Mouse (Mus musculus): ENCODE results near the gene Oog1.
"Not testable (repeated sequence)": the region's sequence is repeated elsewhere in the genome, so short reads cannot be mapped to it uniquely, and the experiment has no call there.

Oog1 gene

GRCm38 (mm10) chr12:87602388-87602787 is at the start of gene Oog1:
Gene Oog1, plus strand, starts transcription at chr12:87602688.
- CTCF ChIA-PET, POLR2A ChIA-PET: not testable (repeated sequence)

- CTCF ChIA-PET = interaction anchor here in 1 of 4 experiments (0.7 kb wide), 1 partner anchor 513 kb away, joined by 3 read pairs; no protein-coding TSS in a partner anchor
Measured at GRCm38 (mm10) chr12:87601388-87601787, 1.1 kb upstream of the Oog1 start.

GRCm38 (mm10) chr12:87618569-87618968 is 16.1 kb downstream of the Oog1 start, which contains the start of gene Gm4027:
Gene Gm4027, plus strand, starts transcription at chr12:87618869.
- POLR2A ChIA-PET, CTCF ChIA-PET: not testable (repeated sequence)

More at GRCm38 (mm10) chr12:87601388-87601787, 1.1 kb upstream of the Oog1 start:
- POLR2A ChIA-PET = interaction anchor here in 1 of 4 experiments (0.7 kb wide), 1 partner anchor 1536 kb away, joined by 3 read pairs; no protein-coding TSS in a partner anchor

- POLR2A ChIA-PET = not testable (repeated sequence)
Measured at GRCm38 (mm10) chr12:87644520-87644919, 42.0 kb downstream of the Oog1 start, which contains the start of gene Gm16381. Gene Gm16381, minus strand, starts transcription at chr12:87644620.

GRCm38 (mm10) chr12:87652916-87653703 is 50.6 kb downstream of the Oog1 start:
- CTCF ChIA-PET = not testable (repeated sequence)

More at GRCm38 (mm10) chr12:87644520-87644919, 42.0 kb downstream of the Oog1 start, which contains the start of gene Gm16381:
- CTCF ChIA-PET = not testable (repeated sequence)

More at GRCm38 (mm10) chr12:87652916-87653703, 50.6 kb downstream of the Oog1 start:
- POLR2A ChIA-PET = not testable (repeated sequence)

Measured in embryonic stem cell, embryonic (primary cell).